8 mouse cellular contexts compared by ENCODE assay signal in genomic region chr17:87284482-87285040, GRCm38 (mm10). TPM values are rescaled to one million over a fixed set of nuclear protein-coding genes. Genes with fewer than 3 reads are reported as not detected.
DNase-seq lines count a peak whose midpoint lies in the region; ATAC-seq and TF ChIP-seq lines count a peak whose summit lies in the region.

No protein-coding gene starts in this region.

- no peak for TF ChIP-seq CTCF in hindbrain, postnatal 0 days (IDR thresholded peaks at IDR 0.05; ENCODE audit: low read depth)

- DNase-seq in kidney, adult 11 months = peak; percentile 63
- no peak for DNase-seq in kidney, postnatal 14 days
- no peak for DNase-seq in hindbrain, postnatal 0 days (ENCODE audit: low spot score)
- DNase-seq in embryo, embryonic 9.5 days (ENCODE audit: extremely low spot score) = no peak
- DNase-seq in adrenal gland, postnatal 14 days = no peak
- no peak for DNase-seq in lung, postnatal 25 days (ENCODE audit: low spot score)

- 64% methylated on average over 7 of the region's 7 CpGs for WGBS in hindbrain, postnatal 0 days
- WGBS in midbrain, embryonic 12.5 days = 63% methylated on average over 7 of the region's 7 CpGs

- H3K4me1 ChIP-seq in brown adipose tissue, adult 24 weeks (ENCODE audit: control insufficient read depth, insufficient read depth, insufficient read length, low read length) = peaks cover 2% of the 10 kb centered on the region; the same call in 1 of the 2 replicates
- H3K4me1 ChIP-seq in hindbrain, postnatal 0 days (ENCODE audit: insufficient read depth, low read length) = 0 out of 2 replicates have a peak, but pooled peaks cover 10% of the 10 kb centered on the region
- peaks cover 31% of the 10 kb centered on the region for H3K4me1 ChIP-seq in midbrain, embryonic 12.5 days

- peak overlapping the region; percentile 98 for H3K4me2 ChIP-seq in hindbrain, postnatal 0 days (ENCODE audit: low read depth, low read length)
- H3K4me2 ChIP-seq in midbrain, embryonic 12.5 days (replicated peaks) = 0 out of 2 replicates have a peak overlapping the region, but pooled peaks have one; percentile 91

- H3K27ac ChIP-seq in brown adipose tissue, adult 24 weeks (replicated peaks; ENCODE audit: low read depth, low read length) = no peak overlapping the region
- no peak overlapping the region for H3K27ac ChIP-seq in hindbrain, postnatal 0 days
- no peak overlapping the region for H3K27ac ChIP-seq in midbrain, embryonic 12.5 days (replicated peaks)

- no peak overlapping the region for H3K9ac ChIP-seq in hindbrain, postnatal 0 days (replicated peaks; ENCODE audit: low read length)
- no peak overlapping the region for H3K9ac ChIP-seq in midbrain, embryonic 12.5 days (replicated peaks)

- H3K27me3 ChIP-seq in hindbrain, postnatal 0 days (ENCODE audit: insufficient read depth, low read length) = peaks cover 7% of the 10 kb centered on the region
- peaks cover 76% of the 10 kb centered on the region for H3K27me3 ChIP-seq in midbrain, embryonic 12.5 days

- H3K9me3 ChIP-seq in hindbrain, postnatal 0 days (ENCODE audit: low read length) = no peaks in the 10 kb centered on the region
- no peaks in the 10 kb centered on the region for H3K9me3 ChIP-seq in midbrain, embryonic 12.5 days

- no peaks in the 10 kb centered on the region for H3K36me3 ChIP-seq in hindbrain, postnatal 0 days (ENCODE audit: insufficient read depth, low read length)
- H3K36me3 ChIP-seq in midbrain, embryonic 12.5 days = no peaks in the 10 kb centered on the region

- no peak for ATAC-seq in hindbrain, postnatal 0 days
- no peak for ATAC-seq in midbrain, embryonic 12.5 days (ENCODE audit: low FRiP score, low read depth)

- peak overlapping the region; percentile 78; the same call in 1 of the 2 replicates for H3K4me3 ChIP-seq in brown adipose tissue, adult 24 weeks (ENCODE audit: insufficient read depth, low read depth, low read length)
- no peak overlapping the region for H3K4me3 ChIP-seq in hindbrain, postnatal 0 days (ENCODE audit: low read length)
- H3K4me3 ChIP-seq in midbrain, embryonic 12.5 days = peak overlapping the region; percentile 74; the same call in 1 of the 2 replicates

RNA-seq across cellular contexts. Expression of gene Ttc7, which starts 1.9 kb away (rescaled TPM):
- polyA plus RNA-seq in brown adipose tissue, adult 24 weeks (2012; ENCODE audit: insufficient read depth, insufficient read length, missing spikeins) = 8.9 and 9.5 TPM in 2 replicates
- 9.9 and 10.9 TPM in 2 replicates for total RNA-seq in hindbrain, postnatal 0 days (2014; rRNA removed)
- 9.0 and 13.3 TPM in 2 replicates for polyA plus RNA-seq in hindbrain, postnatal 0 days (2015; fragmentation: Nextera tagmentation; extraction: Ambion mirVana)
- 4.6 and 5.7 TPM in 2 replicates for polyA plus RNA-seq in midbrain, embryonic 12.5 days (2016; fragmentation: Nextera tagmentation; extraction: Ambion mirVana)
- 13.2 TPM in 2 replicates for total RNA-seq in adrenal gland, postnatal 14 days (2021)

RNA-seq across cellular contexts. Expression of gene Mcfd2, which starts 18.8 kb away (rescaled TPM):
- 71.9 and 84.7 TPM in 2 replicates for polyA plus RNA-seq in brown adipose tissue, adult 24 weeks (2012; ENCODE audit: insufficient read depth, insufficient read length, missing spikeins)
- 34.6 and 36.5 TPM in 2 replicates for total RNA-seq in hindbrain, postnatal 0 days (2014; rRNA removed)
- 40.4 and 41.0 TPM in 2 replicates for polyA plus RNA-seq in hindbrain, postnatal 0 days (2015; fragmentation: Nextera tagmentation; extraction: Ambion mirVana)
- polyA plus RNA-seq in midbrain, embryonic 12.5 days (2016; fragmentation: Nextera tagmentation; extraction: Ambion mirVana) = 53.6 and 57.5 TPM in 2 replicates
- 167 and 183 TPM in 2 replicates for total RNA-seq in adrenal gland, postnatal 14 days (2021)
